Mouse (Mus musculus) lung, adult 2 months (tissue): ENCODE measurements around the gene Pigv.

Experiments
- CTCF ChIP-seq: fragments of 200-500 bp; IDR thresholded peaks from 2 replicates; pipeline ENCODE4 v1.5.1; 2011; ENCODE audit warnings: mild to moderate bottlenecking, low read length, control low read depth; ENCODE audit not compliant: insufficient read depth
- POLR2A ChIP-seq: fragments of 200-500 bp; IDR thresholded peaks from 2 replicates; pipeline ENCODE4 v1.6.1; 2011; ENCODE audit warnings: low read depth, mild to moderate bottlenecking, control low read depth, low read length, borderline replicate concordance; ENCODE audit errors: extremely low read depth

GRCm38 (mm10) chr4:133662945-133663344, 9.5 kb downstream of the Pigv start:
- TF ChIP-seq CTCF (no peak), POLR2A (no peak)
